Mouse (Mus musculus): ENCODE data around the gene Nr2e3. TPM values are rescaled to one million over a fixed set of nuclear protein-coding genes. Genes with fewer than 3 reads are reported as not detected.

The Nr2e3 gene
- polyA plus RNA-seq (2015; fragmentation: Nextera tagmentation; extraction: Ambion mirVana): 0.11 TPM in 1 of 2 replicates, not detected in the other

GRCm38 (mm10) chr9:59960559-59960958 lies at the start of gene Nr2e3:
Gene Nr2e3, minus strand, starts transcription at chr9:59960659.

Other genes starting within 250 kb of the Nr2e3 start
- gene Senp8, start 209.9 kb downstream of the Nr2e3 start, polyA plus RNA-seq (2015; fragmentation: Nextera tagmentation; extraction: Ambion mirVana): 2.9 and 3.2 TPM in 2 replicates
- 5.5 and 7.1 TPM in 2 replicates for gene Myo9a, start 209.8 kb downstream of the Nr2e3 start, polyA plus RNA-seq (2015; fragmentation: Nextera tagmentation; extraction: Ambion mirVana)

Data from spleen, postnatal 0 days (tissue).